Mouse (Mus musculus) retina, postnatal 7 days (tissue): Measurements from ENCODE around the gene Cdkal1.

Experiments used
- DNase-seq: peaks from one replicate; pipeline ENCODE4 v3.0.0-alpha.2; 2012; ENCODE audit warnings: low read depth, low spot score

Cdkal1 gene

GRCm38 (mm10) chr13:29631342-29631741, 224.1 kb downstream of the Cdkal1 start:
- no peak for DNase-seq

- no peak for DNase-seq
These were observed 226.9 kb downstream of the Cdkal1 start for GRCm38 (mm10) chr13:29628607-29629006.

- DNase-seq, result no peak
These were observed 227.9 kb downstream of the Cdkal1 start for GRCm38 (mm10) chr13:29627438-29628124.

DNA sequence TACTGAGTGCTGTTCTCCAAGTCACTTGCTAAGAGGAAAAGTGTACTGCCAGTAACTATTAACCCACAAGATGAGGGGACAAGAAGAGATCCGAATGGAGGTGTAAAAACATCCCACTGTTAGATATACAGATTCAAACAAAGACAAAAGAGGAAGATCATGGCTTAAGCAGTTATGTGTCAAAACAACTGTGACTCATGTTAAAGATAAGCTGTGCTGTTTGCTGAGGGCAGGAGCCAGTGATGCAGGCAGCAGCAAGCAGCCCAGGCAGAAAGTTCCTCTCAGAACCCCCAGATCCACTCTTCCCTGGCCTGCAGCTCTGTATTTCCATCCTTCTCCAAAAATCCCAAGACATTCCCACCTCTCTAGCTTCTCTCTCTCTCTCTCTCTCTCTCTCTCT, 230.5 kb downstream of the Cdkal1 start:
- no peak for DNase-seq

DNA sequence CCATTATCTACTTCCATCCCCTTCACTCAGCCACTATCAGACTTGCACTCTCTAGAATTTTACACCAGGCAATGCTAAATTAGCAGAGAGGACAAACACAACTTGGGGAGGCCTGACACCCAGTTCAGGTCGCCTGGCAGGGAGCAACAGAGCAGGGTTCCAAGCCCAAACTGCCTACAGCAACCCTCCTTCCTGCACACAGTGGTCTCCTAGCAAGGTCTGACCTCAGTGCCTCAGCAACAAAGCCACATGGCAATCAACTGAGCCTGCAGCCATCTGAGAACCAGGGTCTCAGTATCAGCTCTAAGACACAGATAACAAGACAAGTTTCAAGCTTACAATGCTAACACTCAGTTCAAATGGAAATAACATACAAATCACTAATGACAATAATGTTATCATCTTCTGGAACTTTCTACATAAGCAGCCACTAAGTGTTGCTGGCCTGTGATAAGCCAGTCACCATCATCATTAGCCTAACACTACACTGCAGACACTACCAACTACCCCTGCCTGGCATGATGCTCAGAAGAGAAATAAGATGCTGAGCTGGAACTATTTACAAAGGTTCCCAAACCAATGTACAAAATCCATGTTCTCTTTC, 231.7 kb downstream of the Cdkal1 start:
- no peak for DNase-seq

DNA sequence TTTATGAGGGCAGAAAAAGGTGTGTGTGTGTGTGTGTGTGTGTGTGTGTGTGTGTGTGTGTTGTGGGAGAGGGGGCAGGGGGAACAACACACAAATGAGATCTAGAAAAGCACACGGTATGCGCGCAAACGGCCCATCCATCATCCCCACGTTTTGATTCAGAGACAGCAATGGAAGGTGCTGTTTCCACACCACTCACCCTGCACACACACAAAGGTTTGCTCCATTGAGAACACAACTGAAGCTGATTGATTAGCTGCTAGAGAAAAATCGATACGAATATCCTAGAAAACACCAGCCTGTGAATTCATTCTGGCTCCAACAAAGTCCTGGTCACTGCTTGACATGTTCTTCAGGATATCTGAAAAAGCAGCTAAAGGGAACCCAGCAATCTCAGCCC, 233.6 kb downstream of the Cdkal1 start:
- no peak for DNase-seq

GRCm38 (mm10) chr13:29621363-29621762, 234.1 kb downstream of the Cdkal1 start:
- DNase-seq, result no peak

GRCm38 (mm10) chr13:29620826-29621225, 234.6 kb downstream of the Cdkal1 start:
- DNase-seq, result no peak

- DNase-seq, result no peak
These were observed 238.8 kb downstream of the Cdkal1 start for GRCm38 (mm10) chr13:29616654-29617171.

DNA sequence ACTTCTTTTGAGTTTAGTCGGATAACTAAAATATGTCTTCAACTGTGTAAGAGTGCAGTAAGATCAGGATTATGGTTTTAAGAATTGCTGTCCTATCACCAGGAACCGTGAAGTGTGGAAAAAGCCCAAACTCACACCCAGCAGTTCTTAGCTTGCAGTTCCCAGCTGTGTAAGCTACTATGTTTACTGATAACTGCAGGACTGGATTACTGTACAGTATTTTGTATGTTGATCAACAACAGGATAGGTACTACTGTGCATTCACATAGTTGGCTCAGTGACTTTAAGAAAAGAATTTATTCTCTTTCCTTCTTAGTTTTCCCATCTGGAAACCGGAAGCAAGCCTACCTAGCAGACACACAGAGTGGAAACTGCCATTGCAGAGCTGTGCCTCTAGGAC, 239.5 kb downstream of the Cdkal1 start:
- no peak for DNase-seq

GRCm38 (mm10) chr13:29615081-29615480, 240.4 kb downstream of the Cdkal1 start:
- no peak for DNase-seq

DNA sequence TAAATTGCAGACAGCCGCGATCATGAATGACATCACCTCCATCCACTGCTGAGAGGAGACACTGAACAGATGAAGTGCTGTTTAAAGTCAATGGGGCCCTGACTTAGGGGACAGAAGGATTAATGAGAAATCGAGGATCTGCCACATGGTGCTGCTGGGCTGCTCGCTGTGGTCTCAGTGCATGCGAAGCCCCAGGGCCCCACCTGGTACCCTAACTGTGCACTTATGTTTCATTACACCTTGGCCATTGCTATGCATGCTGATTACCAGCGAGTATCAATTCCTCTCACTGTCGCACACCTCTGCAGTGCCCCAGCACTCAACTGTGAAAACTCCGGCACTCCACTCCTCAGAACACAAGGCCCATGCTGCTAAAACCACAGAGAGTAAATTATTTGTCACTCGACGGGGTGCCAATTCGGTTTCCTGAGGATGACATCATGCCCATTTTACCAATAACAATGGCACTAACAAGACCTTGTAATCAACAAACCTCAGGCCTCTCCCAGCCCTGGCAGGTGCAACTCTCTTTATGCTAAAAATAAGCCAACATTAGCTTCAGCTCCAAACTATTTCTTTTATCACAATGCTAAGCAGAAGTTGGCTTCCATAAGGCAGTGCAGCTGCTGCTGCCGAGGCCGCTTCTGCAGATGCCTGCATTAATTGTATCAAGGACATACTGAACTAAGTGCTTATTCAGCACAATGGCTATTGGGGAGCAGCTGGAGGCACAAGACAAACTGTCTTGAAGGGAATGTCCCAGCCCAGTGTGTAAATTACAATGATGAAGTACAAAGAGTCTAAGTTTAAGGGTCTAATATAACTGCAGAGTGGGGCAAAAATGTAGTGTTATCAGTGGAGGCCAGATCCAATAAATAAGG, 245.2 kb downstream of the Cdkal1 start:
- no peak for DNase-seq

DNA sequence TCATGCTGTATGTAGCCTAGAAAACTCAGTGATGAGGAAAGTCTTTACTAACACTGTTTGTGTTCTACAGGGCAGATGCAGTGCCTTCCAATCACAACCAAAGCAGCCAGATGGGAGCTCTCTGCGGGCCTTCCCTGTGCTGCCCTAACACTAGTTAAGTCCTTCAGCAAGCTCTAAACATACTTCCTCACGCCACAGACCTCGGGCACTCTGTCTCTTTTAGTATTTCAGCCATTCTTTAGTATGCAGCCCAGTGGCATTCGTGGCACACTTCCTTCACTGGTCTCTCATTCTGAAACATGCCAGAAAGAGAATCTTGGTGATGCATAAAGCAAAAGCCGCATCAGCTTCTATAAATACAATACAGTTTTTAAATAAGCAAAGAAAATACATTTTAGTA, 246.0 kb downstream of the Cdkal1 start:
- no peak for DNase-seq

DNA sequence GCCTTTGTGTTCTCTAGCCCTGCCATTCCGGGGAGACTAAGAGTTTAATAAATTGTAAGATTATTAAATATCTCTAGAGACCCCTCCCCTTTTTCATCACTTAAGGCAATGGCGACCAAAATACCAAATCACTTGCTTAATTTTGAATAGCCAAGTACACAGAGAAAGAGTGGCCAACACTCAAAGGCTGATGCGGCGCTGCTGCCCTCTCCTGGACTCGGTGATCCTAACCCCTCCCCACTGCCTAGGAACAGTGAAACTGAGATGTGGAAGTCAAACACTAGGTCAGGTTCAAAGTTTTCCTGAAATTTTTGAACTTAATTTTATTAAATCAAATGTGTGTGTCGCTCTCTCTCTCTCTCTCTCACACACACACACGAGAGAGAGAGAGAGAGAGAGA, 251.2 kb downstream of the Cdkal1 start:
- peak; percentile 41 for DNase-seq

DNA sequence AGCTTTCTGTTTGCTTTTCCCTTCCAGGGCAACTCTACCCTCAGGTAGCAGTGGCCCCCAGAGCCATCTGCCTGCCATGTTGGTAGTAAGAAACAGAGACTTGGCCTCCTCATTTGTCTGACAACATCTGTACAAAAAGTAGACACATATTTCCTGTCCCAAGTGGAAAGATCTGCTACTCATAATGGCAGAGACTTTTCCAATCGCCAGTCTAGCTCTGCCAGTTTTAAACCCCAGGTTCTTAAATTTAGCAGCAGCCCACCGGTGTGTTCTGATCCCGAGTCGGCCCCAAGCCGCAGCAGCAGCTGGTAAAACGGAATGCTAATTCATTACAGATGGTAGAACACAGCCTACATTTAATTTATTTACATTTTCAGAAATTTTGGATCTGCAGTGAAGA, 251.9 kb downstream of the Cdkal1 start:
- no peak for DNase-seq

- DNase-seq, result no peak
These were observed 254.4 kb downstream of the Cdkal1 start for GRCm38 (mm10) chr13:29601033-29601432.

GRCm38 (mm10) chr13:29599646-29600045, 255.8 kb downstream of the Cdkal1 start:
- no peak for DNase-seq

- no peak for DNase-seq
These were observed 258.7 kb downstream of the Cdkal1 start for GRCm38 (mm10) chr13:29596735-29597134.

DNA sequence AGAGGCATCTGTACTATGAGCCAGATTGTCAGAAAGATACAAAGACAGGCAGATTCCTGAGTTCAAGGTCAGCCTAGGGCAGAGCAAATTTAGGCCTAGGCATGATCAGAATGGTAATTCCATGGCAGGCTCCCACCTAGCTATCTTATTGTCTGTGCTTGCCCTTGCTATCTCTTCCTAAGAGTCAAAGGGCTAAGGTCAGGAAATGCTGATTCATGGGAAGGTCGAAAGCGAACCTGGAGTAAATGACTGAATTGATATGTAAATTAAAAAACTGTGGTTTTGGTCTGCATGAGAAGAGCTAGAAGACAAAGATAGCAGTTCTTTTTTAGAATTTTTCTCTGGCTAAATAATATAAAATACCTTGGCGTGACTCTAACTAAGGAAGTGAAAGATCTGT, 262.4 kb downstream of the Cdkal1 start:
- no peak for DNase-seq

- no peak for DNase-seq
These were observed 264.8 kb downstream of the Cdkal1 start for GRCm38 (mm10) chr13:29590685-29591084.

- no peak for DNase-seq
These were observed 265.3 kb downstream of the Cdkal1 start for GRCm38 (mm10) chr13:29590164-29590563.

- DNase-seq, result no peak
These were observed 266.8 kb downstream of the Cdkal1 start for GRCm38 (mm10) chr13:29588693-29589092.
